ENCODE assay signal across 21 mouse cellular contexts in genomic region chr10:96586191-96586880, GRCm38 (mm10). TPM values are rescaled to one million over a fixed set of nuclear protein-coding genes. Genes with fewer than 3 reads are reported as not detected.
A peak's percentile ranks its signal among the peaks of the same experiment; 100 is the strongest.
DNase-seq lines count a peak whose midpoint lies in the region; ATAC-seq lines count a peak whose summit lies in the region.
"Had no signal": no experiment of that assay in that cellular context is flagged by ENCODE, and none has a peak within 500 bp of the region (broad histone marks: within the 10 kb centered on the region; RNA-seq: fewer than 3 reads in every experiment).

No protein-coding gene starts in this region.

- 42% methylated on average over 3 of the region's 4 CpGs for WGBS in lung, embryonic 16.5 days
- 57% methylated on average over 4 of the region's 4 CpGs for WGBS in limb, embryonic 11.5 days
- WGBS in stomach, embryonic 16.5 days: 34% methylated on average over 4 of the region's 4 CpGs

- no peak for ATAC-seq in CD4-positive, CD25-positive, alpha-beta regulatory T cell, adult 4 months
- ATAC-seq in lung, embryonic 16.5 days (ENCODE audit: low read depth): no peak
- ATAC-seq in limb, embryonic 11.5 days (ENCODE audit: insufficient number of reproducible peaks, low FRiP score, low TSS enrichment, low read depth): peak; percentile 58; the same call in 1 of the 2 replicates
- ATAC-seq in stomach, embryonic 16.5 days (ENCODE audit: insufficient read depth, low FRiP score): peak; percentile 53; the same call in 1 of the 2 replicates
- ATAC-seq: lung, postnatal 0 days; midbrain, embryonic 13.5 days had no signal

- H3K36me3 ChIP-seq in lung, embryonic 16.5 days (ENCODE audit: control insufficient read depth, insufficient read depth, low read length): no peaks in the 10 kb centered on the region
- no peaks in the 10 kb centered on the region for H3K36me3 ChIP-seq in limb, embryonic 11.5 days (ENCODE audit: control insufficient read depth, insufficient read depth, low read length)
- H3K36me3 ChIP-seq in stomach, embryonic 16.5 days (ENCODE audit: control insufficient read depth, insufficient read depth, low read length): no peaks in the 10 kb centered on the region
- H3K36me3 ChIP-seq: forebrain, embryonic 10.5 days; hindbrain, embryonic 12.5 days; midbrain, embryonic 13.5 days had no signal

- H3K4me3 ChIP-seq in lung, embryonic 16.5 days (ENCODE audit: low read length): no peak overlapping the region
- H3K4me3 ChIP-seq in limb, embryonic 11.5 days (ENCODE audit: low read depth, low read length): no peak overlapping the region
- H3K4me3 ChIP-seq in stomach, embryonic 16.5 days (replicated peaks; ENCODE audit: low read length): no peak overlapping the region
- H3K4me3 ChIP-seq: forebrain, embryonic 10.5 days; hindbrain, embryonic 12.5 days; midbrain, embryonic 13.5 days had no signal

- no peaks in the 10 kb centered on the region for H3K27me3 ChIP-seq in lung, embryonic 16.5 days (ENCODE audit: control insufficient read depth, insufficient read depth, low read depth, low read length)
- no peaks in the 10 kb centered on the region for H3K27me3 ChIP-seq in limb, embryonic 11.5 days (ENCODE audit: control insufficient read depth, insufficient read depth, low read length)
- no peaks in the 10 kb centered on the region for H3K27me3 ChIP-seq in stomach, embryonic 16.5 days (ENCODE audit: control insufficient read depth, insufficient read depth, low read length)
- H3K27me3 ChIP-seq: hindbrain, embryonic 12.5 days; midbrain, embryonic 13.5 days had no signal

- peak overlapping the region; percentile 5; the same call in 1 of the 2 replicates for H3K4me2 ChIP-seq in lung, embryonic 16.5 days (ENCODE audit: low read depth, low read length)
- no peak overlapping the region for H3K4me2 ChIP-seq in limb, embryonic 11.5 days (ENCODE audit: low read depth, severe bottlenecking)
- H3K4me2 ChIP-seq in stomach, embryonic 16.5 days (ENCODE audit: low read depth, low read length): no peak overlapping the region
- H3K4me2 ChIP-seq: heart, embryonic 11.5 days; hindbrain, embryonic 12.5 days; liver, embryonic 11.5 days; midbrain, embryonic 13.5 days had no signal

- H3K9ac ChIP-seq in lung, embryonic 16.5 days (ENCODE audit: low read length): no peak overlapping the region
- H3K9ac ChIP-seq in limb, embryonic 11.5 days (ENCODE audit: low read length): no peak overlapping the region
- H3K9ac ChIP-seq in stomach, embryonic 16.5 days (ENCODE audit: low read length): no peak overlapping the region
- H3K9ac ChIP-seq: hindbrain, embryonic 12.5 days; midbrain, embryonic 13.5 days had no signal

- no peaks in the 10 kb centered on the region for H3K9me3 ChIP-seq in lung, embryonic 16.5 days (ENCODE audit: control insufficient read depth, low read length)
- H3K9me3 ChIP-seq in limb, embryonic 11.5 days (ENCODE audit: control insufficient read depth, low read length): no peaks in the 10 kb centered on the region
- no peaks in the 10 kb centered on the region for H3K9me3 ChIP-seq in stomach, embryonic 16.5 days (replicated peaks; ENCODE audit: control insufficient read depth, low read length)
- H3K9me3 ChIP-seq: forebrain, embryonic 10.5 days; hindbrain, embryonic 12.5 days; midbrain, embryonic 13.5 days had no signal

- peaks cover 5% of the 10 kb centered on the region; the same call in 1 of the 2 replicates for H3K4me1 ChIP-seq in lung, embryonic 16.5 days (replicated peaks; ENCODE audit: control insufficient read depth, insufficient read depth, low read length)
- peaks cover 11% of the 10 kb centered on the region for H3K4me1 ChIP-seq in limb, embryonic 11.5 days (ENCODE audit: control insufficient read depth, insufficient read depth, low read length)
- H3K4me1 ChIP-seq in stomach, embryonic 16.5 days (ENCODE audit: control insufficient read depth, insufficient read depth, low read length): peaks cover 7% of the 10 kb centered on the region; the same call in 1 of the 2 replicates
- H3K4me1 ChIP-seq: hindbrain, embryonic 12.5 days had no signal

- H3K27ac ChIP-seq in lung, embryonic 16.5 days (ENCODE audit: low read length): peak overlapping the region; percentile 37; the same call in 1 of the 2 replicates
- peak overlapping the region; percentile 75 for H3K27ac ChIP-seq in limb, embryonic 11.5 days (replicated peaks; ENCODE audit: low read depth, low read length)
- peak overlapping the region; percentile 29; the same call in 1 of the 2 replicates for H3K27ac ChIP-seq in stomach, embryonic 16.5 days (ENCODE audit: low read length)
- H3K27ac ChIP-seq: forebrain, embryonic 10.5 days; hindbrain, embryonic 12.5 days; midbrain, embryonic 13.5 days had no signal

- DNase-seq in CD4-positive, CD25-positive, alpha-beta regulatory T cell, adult 2 months (ENCODE audit: low read depth, low spot score): peak; percentile 45
- DNase-seq in lung, postnatal 25 days (ENCODE audit: low spot score): no peak
- no peak for DNase-seq in limb, embryonic 11.5 days (ENCODE audit: low spot score)
- no peak for DNase-seq in left cerebral cortex, adult 8-10 months (ENCODE audit: low spot score in 2 of 2)
- DNase-seq in left cerebral cortex, postnatal 25 days (ENCODE audit: low spot score in 2 of 2): no peak
- DNase-seq: cerebellum, adult 18-20 months; cerebellum, postnatal 36 days; heart, postnatal 14 days; kidney, adult 9 months; kidney, postnatal 36 days; layer of hippocampus, adult 9-11 months; thymus, postnatal 14 days had no signal

- intact Hi-C loops in left cerebral cortex, postnatal 25 days (cut with DNase I): no loop called here

RNA-seq across cellular contexts. Expression of gene Btg1, which starts 30.5 kb away (rescaled TPM):
- polyA plus RNA-seq in CD4-positive, CD25-positive, alpha-beta regulatory T cell, adult 4 months (2017; shearing (Covaris generic)): 100 to 1,000 TPM; 220 to 247 TPM
- polyA plus RNA-seq in lung, embryonic 16.5 days (2015; fragmentation: Nextera tagmentation; extraction: Ambion mirVana): 58.6 and 62.4 TPM in 2 replicates
- 49.8 and 50.8 TPM in 2 replicates for polyA plus RNA-seq in limb, embryonic 11.5 days (2014; fragmentation: Nextera tagmentation; extraction: Ambion mirVana)
- 48.8 and 55.8 TPM in 2 replicates for polyA plus RNA-seq in stomach, embryonic 16.5 days (2015; fragmentation: Nextera tagmentation; extraction: Ambion mirVana)
- total RNA-seq in left cerebral cortex, adult 8-10 months (2022): 10 to 100 TPM; 34.1 to 39.4 (median 35.2) TPM
- total RNA-seq in left cerebral cortex, postnatal 25 days (2021): 10 to 100 TPM; 35.1 to 37.3 TPM

Comparison
In these comparisons a context has a peak if more than half of its experiments do, and no peak if none do; other contexts are left out.
1. ATAC-seq: peak in limb, embryonic 11.5 days (single experiment) and stomach, embryonic 16.5 days (single experiment); none in CD4-positive, CD25-positive, alpha-beta regulatory T cell, adult 4 months (single experiment) and lung, embryonic 16.5 days (single experiment).
2. Peak in every context shown above with its lines, with median percentiles within 50 percentile points of each other: H3K27ac ChIP-seq.